In genomic region chr13:55962254-55962866, GRCm38 (mm10) we compare ENCODE assay signal across 8 mouse cellular contexts.
DNase-seq lines count a peak whose midpoint lies in the region; ATAC-seq and TF ChIP-seq lines count a peak whose summit lies in the region.
"Had no signal": no experiment of that assay in that cellular context is flagged by ENCODE, and none has a peak within 500 bp of the region (broad histone marks: within the 10 kb centered on the region; RNA-seq: fewer than 3 reads in every experiment).

No protein-coding gene starts in this region.

- H3K4me1 ChIP-seq in embryonic facial prominence, embryonic 15.5 days: peaks cover 10% of the 10 kb centered on the region
- H3K4me1 ChIP-seq in thymus, adult 2 months (replicated peaks; ENCODE audit: control insufficient read depth, insufficient read depth, low read length): no peaks in the 10 kb centered on the region

- H3K27me3 ChIP-seq in embryonic facial prominence, embryonic 15.5 days: peaks cover 54% of the 10 kb centered on the region
- H3K27me3 ChIP-seq in thymus, adult 2 months (ENCODE audit: control insufficient read depth, insufficient read depth, low read length): no peaks in the 10 kb centered on the region

- H3K9me3 ChIP-seq in embryonic facial prominence, embryonic 15.5 days (replicated peaks): no peaks in the 10 kb centered on the region
- H3K9me3 ChIP-seq: liver, embryonic 12.5 days had no signal

- no peak for ATAC-seq in embryonic facial prominence, embryonic 15.5 days (ENCODE audit: insufficient number of reproducible peaks, low FRiP score, low TSS enrichment, low read depth)
- ATAC-seq: liver, embryonic 12.5 days had no signal

- no peaks in the 10 kb centered on the region for H3K36me3 ChIP-seq in embryonic facial prominence, embryonic 15.5 days
- no peaks in the 10 kb centered on the region for H3K36me3 ChIP-seq in thymus, adult 2 months (ENCODE audit: control insufficient read depth, insufficient read depth, low read length)
- H3K36me3 ChIP-seq: liver, embryonic 12.5 days had no signal

- peak; percentile 71 for DNase-seq in embryo, embryonic 10 days (ENCODE audit: low spot score)
- DNase-seq in kidney, postnatal 10 days: peak; percentile 45
- peak; percentile 48 for DNase-seq in neural tube, embryonic 10.5 days (ENCODE audit: extremely low spot score, low spot score)
- DNase-seq in thymus, adult 2 months: no peak
- no peak for DNase-seq in thymus, postnatal 36 days
- DNase-seq in adrenal gland, adult 8-10 months: no peak

- peak overlapping the region; percentile 54 for H3K4me2 ChIP-seq in embryonic facial prominence, embryonic 15.5 days (replicated peaks)
- H3K4me2 ChIP-seq: liver, embryonic 12.5 days had no signal

- TF ChIP-seq POLR2A in thymus, adult 2 months (IDR thresholded peaks at IDR 0.05; ENCODE audit: control insufficient read depth, extremely low read depth, insufficient read depth, low read length, poor library complexity): no peak

- no peak for TF ChIP-seq CTCF in thymus, adult 2 months (IDR thresholded peaks at IDR 0.05; ENCODE audit: borderline replicate concordance, control insufficient read depth, extremely low read depth, insufficient read depth, low read length, poor library complexity)

- H3K27ac ChIP-seq in embryonic facial prominence, embryonic 15.5 days (replicated peaks): 0 out of 2 replicates have a peak overlapping the region, but pooled peaks have one; percentile 39
- no peak overlapping the region for H3K27ac ChIP-seq in thymus, adult 2 months (ENCODE audit: control insufficient read depth, insufficient read depth, low read length)
- H3K27ac ChIP-seq: liver, embryonic 12.5 days had no signal

- WGBS in embryonic facial prominence, embryonic 15.5 days: 6% methylated on average over 18 of the region's 18 CpGs
- WGBS in thymus, adult 2 months: 46% methylated on average over 18 of the region's 18 CpGs

- H3K9ac ChIP-seq in embryonic facial prominence, embryonic 15.5 days: no peak overlapping the region
- H3K9ac ChIP-seq: liver, embryonic 12.5 days had no signal

- H3K4me3 ChIP-seq in embryonic facial prominence, embryonic 15.5 days (replicated peaks): peak overlapping the region; percentile 33
- H3K4me3 ChIP-seq in thymus, adult 2 months (ENCODE audit: control insufficient read depth, insufficient read depth, low read length): no peak overlapping the region
- H3K4me3 ChIP-seq: liver, embryonic 12.5 days had no signal

Comparison
In these comparisons a context has a peak if more than half of its experiments do, and no peak if none do; other contexts are left out.
1. DNase-seq: peak in embryo, embryonic 10 days (single experiment), kidney, postnatal 10 days (single experiment) and neural tube, embryonic 10.5 days (single experiment); none in thymus, adult 2 months (single experiment), thymus, postnatal 36 days (0 of 2) and adrenal gland, adult 8-10 months (single experiment).